17 mouse cellular contexts compared by ENCODE assay signal in the genomic region with DNA sequence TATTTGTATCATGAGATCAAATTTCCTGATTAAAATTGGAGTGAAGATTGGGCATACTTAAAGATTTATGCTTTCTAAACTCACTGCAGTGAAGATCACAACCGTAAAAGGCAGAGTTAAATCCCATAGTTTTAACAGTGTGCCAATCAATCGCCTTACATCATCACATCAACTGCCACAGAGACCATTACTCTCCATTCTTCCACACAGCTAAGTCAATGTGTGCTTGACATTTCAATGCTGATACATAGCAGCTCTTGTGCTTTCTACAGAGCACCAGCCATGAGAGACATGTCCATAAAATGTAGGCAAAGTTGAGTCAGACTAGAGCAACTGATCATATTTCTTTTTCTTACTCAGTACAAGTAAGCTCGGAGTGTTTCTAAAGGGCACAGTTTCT.
"Had no signal": no experiment of that assay in that cellular context is flagged by ENCODE, and none has a peak within 500 bp of the region (broad histone marks: within the 10 kb centered on the region; RNA-seq: fewer than 3 reads in every experiment).

No protein-coding gene starts in this region.

- H3K9ac ChIP-seq: lung, embryonic 15.5 days; midbrain, embryonic 13.5 days; midbrain, embryonic 15.5 days; neural tube, embryonic 12.5 days; stomach, embryonic 15.5 days had no signal

- H3K4me2 ChIP-seq: lung, embryonic 15.5 days; midbrain, embryonic 11.5 days; midbrain, embryonic 13.5 days; midbrain, embryonic 15.5 days; neural tube, embryonic 12.5 days; stomach, embryonic 15.5 days had no signal

- H3K9me3 ChIP-seq: lung, embryonic 15.5 days; megakaryocyte, embryonic 14.5 days; midbrain, embryonic 13.5 days; midbrain, embryonic 15.5 days; neural tube, embryonic 12.5 days; stomach, embryonic 15.5 days had no signal

- H3K27ac ChIP-seq: lung, embryonic 15.5 days; macrophage; midbrain, embryonic 13.5 days; midbrain, embryonic 15.5 days; neural tube, embryonic 12.5 days; stomach, embryonic 15.5 days; stomach, postnatal 0 days had no signal

- ATAC-seq: lung, postnatal 0 days; midbrain, embryonic 13.5 days; midbrain, embryonic 15.5 days had no signal

- H3K4me1 ChIP-seq: lung, embryonic 15.5 days; megakaryocyte, embryonic 14.5 days; midbrain, embryonic 13.5 days; midbrain, embryonic 15.5 days; neural tube, embryonic 12.5 days; stomach, embryonic 15.5 days had no signal

- H3K27me3 ChIP-seq: lung, embryonic 15.5 days; megakaryocyte, embryonic 14.5 days; midbrain, embryonic 13.5 days; midbrain, embryonic 15.5 days; neural tube, embryonic 12.5 days; stomach, embryonic 15.5 days had no signal

- DNase-seq: lung, adult 2 months; lung, postnatal 14 days; lung, postnatal 36 days; right cerebral cortex, postnatal 14 days; thymus, adult 2 months; thymus, postnatal 25 days; thymus, postnatal 4 days had no signal

- H3K36me3 ChIP-seq: lung, embryonic 15.5 days; midbrain, embryonic 13.5 days; midbrain, embryonic 15.5 days; neural tube, embryonic 12.5 days; stomach, embryonic 15.5 days had no signal

- H3K4me3 ChIP-seq: lung, embryonic 15.5 days; megakaryocyte, embryonic 14.5 days; midbrain, embryonic 13.5 days; midbrain, embryonic 15.5 days; neural tube, embryonic 12.5 days; stomach, embryonic 15.5 days had no signal
